Comparison of ENCODE assay signal across 1 mouse cellular context in genomic region chr11:97618368-97618767, GRCm38 (mm10).
TF ChIP-seq lines count a peak whose summit lies in the region.

No protein-coding gene starts in this region.

TF ChIP-seq in MEL, 35 proteins besides CTCF, POLR2A, EP300 and RAD21 (continued from another document):
- TF ChIP-seq SIN3A (IDR thresholded peaks at IDR 0.05; ENCODE audit: low read length) (no peak), MEF2A (IDR thresholded peaks at IDR 0.05; ENCODE audit: extremely low read depth, insufficient replicate concordance, low read depth, low read length, poor library complexity, severe bottlenecking) (no peak), ZC3H11A (IDR thresholded peaks at IDR 0.05; ENCODE audit: low read depth, low read length) (no peak), KAT2A (conservative IDR thresholded peaks at IDR 0.05; ENCODE audit: low read depth, low read length) (no peak), SMC3 (IDR thresholded peaks at IDR 0.05; ENCODE audit: low read depth, low read length) (no peak), USF2 (IDR thresholded peaks at IDR 0.05; ENCODE audit: borderline replicate concordance in 1 of 2, insufficient read depth in 1 of 2, low read depth in 1 of 2, low read length in 2 of 2) (no peak), NELFE (IDR thresholded peaks at IDR 0.05; ENCODE audit: low read depth, low read length) (no peak), ZMIZ1 (IDR thresholded peaks at IDR 0.05; ENCODE audit: low read depth, low read length) (no peak), CHD1 (IDR thresholded peaks at IDR 0.05; ENCODE audit: low read depth, low read length) (no peak), TAL1 (IDR thresholded peaks at IDR 0.05; ENCODE audit: low read length) (no peak), MXI1 (IDR thresholded peaks at IDR 0.05; ENCODE audit: low read depth, low read length) (no peak), ZNF384 (IDR thresholded peaks at IDR 0.05; ENCODE audit: low read depth, low read length) (no peak), GATA1 (IDR thresholded peaks at IDR 0.05; ENCODE audit: low read depth, low read length) (no peak), UBTF (IDR thresholded peaks at IDR 0.05; ENCODE audit: borderline replicate concordance, insufficient read depth, low read depth, low read length) (no peak), TBP (IDR thresholded peaks at IDR 0.05; ENCODE audit: low read depth, low read length) (no peak), E2F4 (IDR thresholded peaks at IDR 0.05; ENCODE audit: borderline replicate concordance, low read depth, low read length) (no peak), MYB (IDR thresholded peaks at IDR 0.05; ENCODE audit: low read depth, low read length) (no peak)
